Mouse (Mus musculus) G1E (cell line): Measurements from ENCODE around the gene Msgn1. TPM values are rescaled to one million over a fixed set of nuclear protein-coding genes. Genes with fewer than 3 reads are reported as not detected.

Experiments
- ATAC-seq: 2 replicates; pipeline ENCODE4 v1.8.0; 2016; ENCODE audit warnings: mild to moderate bottlenecking; ENCODE audit not compliant: insufficient number of reproducible peaks, poor library complexity, low FRiP score, severe bottlenecking; ENCODE audit errors: extremely low read depth
- DNase-seq: peaks from one replicate; pipeline ENCODE4 v3.0.0; 2012; ENCODE audit warnings: low spot score
- H3K27me3 ChIP-seq: 2 replicates; pipeline ENCODE4 v1.6.1; 2012; ENCODE audit warnings: mild to moderate bottlenecking, low read length, inconsistent platforms; ENCODE audit not compliant: insufficient read depth
- H3K36me3 ChIP-seq: replicated peaks from 2 replicates; pipeline ENCODE3; 2012; ENCODE audit warnings: mild to moderate bottlenecking, inconsistent platforms
- H3K4me1 ChIP-seq: 2 replicates; pipeline ENCODE4 v1.6.1; 2012; ENCODE audit warnings: low read depth, low read length, inconsistent platforms, mixed read lengths; ENCODE audit not compliant: insufficient read depth
- H3K4me3 ChIP-seq: 2 replicates; pipeline ENCODE4 v1.5.1; 2012; ENCODE audit warnings: low read depth, mild to moderate bottlenecking, inconsistent platforms, low read length, moderate library complexity, mixed read lengths
- H3K9me3 ChIP-seq: replicated peaks from 2 replicates; pipeline ENCODE4 v1.6.1; 2012; ENCODE audit warnings: inconsistent platforms
- CTCF ChIP-seq: IDR thresholded peaks from 2 replicates; pipeline ENCODE4 v1.5.1; 2012; ENCODE audit warnings: low read depth, low read length, inconsistent platforms, mixed read lengths
- GATA1 ChIP-seq: IDR thresholded peaks from 2 replicates; pipeline ENCODE4 v1.6.1; 2012; ENCODE audit warnings: borderline replicate concordance, low read length, inconsistent platforms, mixed read lengths
- GATA2 ChIP-seq: IDR thresholded peaks from 2 replicates; pipeline ENCODE4 v1.6.1; 2012; ENCODE audit warnings: low read depth, low read length, inconsistent platforms, borderline replicate concordance
- POLR2AphosphoS5 ChIP-seq: IDR thresholded peaks from 2 replicates; pipeline ENCODE4 v1.6.1; 2012; ENCODE audit warnings: low read depth, low read length, inconsistent platforms; ENCODE audit not compliant: insufficient replicate concordance
- TAL1 ChIP-seq: conservative IDR thresholded peaks from 2 replicates; pipeline ENCODE4 v1.6.1; 2012; ENCODE audit warnings: low read depth, low read length, inconsistent platforms, mixed read lengths
- polyA plus RNA-seq: library from polyadenylated mRNA; stranded (reverse); fragments of >175 nt; gene quantifications from 2 replicates; pipeline ENCODE4 v1.2.3, GENCODE M21; 2012
- total RNA-seq, 2 experiments: library from RNA; stranded (forward) in 1 of 2; stranded (reverse) in 1 of 2; fragments of 200-1000 nt in 1 of 2; fragments of >200 nt in 1 of 2; fragmentation: Nextera tagmentation in 1 of 2; gene quantifications; 2 replicates each; pipeline ENCODE4 v1.2.3; 2014 to 2017

The Msgn1 gene
- not detected in 2 replicates for total RNA-seq (2014; fragmentation: Nextera tagmentation)
- not detected in 2 replicates for total RNA-seq (2017)
- not detected in 2 replicates for polyA plus RNA-seq

- Histone ChIP-seq H3K27me3 (peaks cover 7% of the 10 kb centered on the region; the same call in 1 of the 2 replicates), H3K9me3 (no peaks in the 10 kb centered on the region), H3K4me3 (no peak within 1 kb of the TSS), H3K36me3 (no peaks in the 10 kb centered on the region), H3K4me1 (no peaks in the 10 kb centered on the region)
- TF ChIP-seq POLR2AphosphoS5, result no peak
- no peak for TF ChIP-seq GATA1
- no peak for TF ChIP-seq TAL1
- no peak for TF ChIP-seq GATA2
- no peak for TF ChIP-seq CTCF
- ATAC-seq (no peak), DNase-seq (no peak)
Measured at GRCm38 (mm10) chr12:11208872-11209271, at the start of gene Msgn1. Msgn1 (minus strand) TSS chr12:11208972.

GRCm38 (mm10) chr12:11250322-11250721 is 41.5 kb upstream of the Msgn1 start:
- ATAC-seq (no peak), DNase-seq (no peak)
- peaks cover 68% of the 10 kb centered on the region for H3K36me3 ChIP-seq
- no peaks in the 10 kb centered on the region for H3K9me3 ChIP-seq
- no peaks in the 10 kb centered on the region for H3K27me3 ChIP-seq
- TF ChIP-seq CTCF (no peak), GATA2 (no peak)
- H3K4me1 ChIP-seq, result no peaks in the 10 kb centered on the region
- no peak overlapping the region for H3K4me3 ChIP-seq

DNA sequence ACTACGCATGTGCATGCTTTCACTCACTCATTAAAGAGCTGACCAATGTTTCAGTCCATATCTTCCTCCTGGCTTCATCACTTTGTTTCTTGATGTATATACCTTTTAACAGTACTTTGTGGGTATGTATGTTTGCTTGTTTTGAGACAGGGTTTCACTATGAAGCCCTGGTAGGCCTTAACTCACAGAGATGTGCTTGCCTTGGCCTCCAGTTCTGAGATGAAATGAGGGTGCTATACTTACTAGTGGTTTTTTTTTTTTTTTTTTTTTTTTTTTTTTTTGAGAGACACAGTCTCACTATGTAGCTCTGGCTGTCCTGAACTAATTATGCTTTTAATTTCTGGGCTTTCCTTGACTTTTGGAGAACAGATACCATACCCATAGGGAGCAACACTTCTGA is 38.7 kb upstream of the Msgn1 start:
- TF ChIP-seq CTCF (no peak), POLR2AphosphoS5 (no peak), GATA2 (no peak), TAL1 (no peak), GATA1 (no peak)

GRCm38 (mm10) chr12:11235996-11236395 is 27.2 kb upstream of the Msgn1 start:
- ATAC-seq, result no peak
- Histone ChIP-seq H3K9me3 (no peaks in the 10 kb centered on the region), H3K4me1 (no peaks in the 10 kb centered on the region), H3K4me3 (no peak overlapping the region), H3K27me3 (no peaks in the 10 kb centered on the region), H3K36me3 (no peaks in the 10 kb centered on the region)
- DNase-seq, result no peak
- TF ChIP-seq CTCF, result no peak
- no peak for TF ChIP-seq GATA2

More for the DNA sequence above, 38.7 kb upstream of the Msgn1 start:
- no peak for DNase-seq
- Histone ChIP-seq H3K4me3 (no peak overlapping the region), H3K9me3 (no peaks in the 10 kb centered on the region), H3K27me3 (no peaks in the 10 kb centered on the region), H3K36me3 (peaks cover 70% of the 10 kb centered on the region), H3K4me1 (no peaks in the 10 kb centered on the region)
- ATAC-seq, result no peak

DNA sequence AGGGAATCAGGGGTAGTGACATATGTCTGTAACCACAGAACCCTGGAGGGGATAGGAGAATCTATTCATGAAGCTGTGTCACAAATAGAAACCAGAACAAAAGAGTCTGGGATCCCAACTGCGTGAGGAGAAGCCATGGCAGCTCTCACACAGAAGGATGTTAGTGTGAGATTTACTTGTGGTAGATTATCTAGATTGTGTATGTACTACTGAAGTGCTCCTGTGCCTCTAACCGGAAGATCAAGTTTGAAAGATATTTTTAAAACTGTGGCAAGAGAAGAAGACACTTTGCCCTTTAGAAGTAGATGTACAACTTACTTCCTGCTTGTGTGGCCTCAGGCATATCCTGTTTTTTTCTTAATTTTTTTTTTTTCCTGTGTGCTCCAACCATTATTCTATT is 21.5 kb upstream of the Msgn1 start:
- ATAC-seq, result no peak

GRCm38 (mm10) chr12:11226529-11227268 is 17.9 kb upstream of the Msgn1 start:
- H3K4me3 ChIP-seq, result no peak overlapping the region
- no peaks in the 10 kb centered on the region for H3K4me1 ChIP-seq
- H3K9me3 ChIP-seq, result no peaks in the 10 kb centered on the region
- peaks cover 6% of the 10 kb centered on the region; the same call in 1 of the 2 replicates for H3K27me3 ChIP-seq
- no peak for DNase-seq
- no peak for TF ChIP-seq GATA2
- TF ChIP-seq POLR2AphosphoS5, result no peak
- no peak for TF ChIP-seq TAL1
- TF ChIP-seq CTCF, result no peak
- TF ChIP-seq GATA1, result no peak
- no peak for ATAC-seq
- H3K36me3 ChIP-seq, result no peaks in the 10 kb centered on the region

More for the DNA sequence above, 21.5 kb upstream of the Msgn1 start:
- no peaks in the 10 kb centered on the region for H3K9me3 ChIP-seq
- no peak for DNase-seq
- H3K4me1 ChIP-seq, result no peaks in the 10 kb centered on the region
- H3K36me3 ChIP-seq, result no peaks in the 10 kb centered on the region
- no peak for TF ChIP-seq CTCF
- H3K4me3 ChIP-seq, result no peak overlapping the region
- H3K27me3 ChIP-seq, result peaks cover 3% of the 10 kb centered on the region; the same call in 1 of the 2 replicates

- no peak for ATAC-seq
- H3K36me3 ChIP-seq, result no peaks in the 10 kb centered on the region
- H3K9me3 ChIP-seq, result no peaks in the 10 kb centered on the region
- no peak for DNase-seq
- H3K4me1 ChIP-seq, result no peaks in the 10 kb centered on the region
- no peak for TF ChIP-seq POLR2AphosphoS5
- TF ChIP-seq CTCF, result no peak
- no peak for TF ChIP-seq GATA2
- TF ChIP-seq GATA1, result no peak
- TF ChIP-seq TAL1, result no peak
- no peak overlapping the region for H3K4me3 ChIP-seq
- H3K27me3 ChIP-seq, result peaks cover 9% of the 10 kb centered on the region
Measured at GRCm38 (mm10) chr12:11226123-11226522, 17.4 kb upstream of the Msgn1 start.
